Mouse (Mus musculus) forebrain, embryonic 10.5 days (tissue): ENCODE measurements around the gene Pla2g7. TPM values are rescaled to one million over a fixed set of nuclear protein-coding genes. Genes with fewer than 3 reads are reported as not detected.

Experiments
- DNase-seq: peaks from one replicate; pipeline ENCODE4 v3.0.0-alpha.2; 2017; ENCODE audit warnings: low spot score; ENCODE audit errors: extremely low spot score
- H3K27ac ChIP-seq: fragments of 300-500 bp; sonication (generic); 2 replicates; pipeline ENCODE4 v1.5.1; 2016; ENCODE audit warnings: mild to moderate bottlenecking
- H3K27me3 ChIP-seq: fragments of 300-500 bp; sonication (generic); 2 replicates; pipeline ENCODE4 v1.6.1; 2016; ENCODE audit warnings: mild to moderate bottlenecking; ENCODE audit not compliant: poor library complexity, severe bottlenecking
- H3K36me3 ChIP-seq: fragments of 300-500 bp; sonication (generic); replicated peaks from 2 replicates; pipeline ENCODE4 v1.6.1; 2016; ENCODE audit warnings: mild to moderate bottlenecking, moderate library complexity
- H3K4me1 ChIP-seq: fragments of 300-500 bp; sonication (generic); 2 replicates; pipeline ENCODE4 v1.6.1; 2016
- H3K4me3 ChIP-seq: fragments of 300-500 bp; sonication (generic); 2 replicates; pipeline ENCODE4 v1.5.1; 2016; ENCODE audit warnings: mild to moderate bottlenecking, moderate library complexity
- H3K9me3 ChIP-seq: fragments of 300-500 bp; sonication (generic); 2 replicates; pipeline ENCODE4 v1.6.1; 2016; ENCODE audit warnings: mild to moderate bottlenecking, moderate library complexity
- WGBS: fragments of 180-500 bp; shearing (Covaris S2); methylation state at CpG from one replicate; pipeline ENCODE4 v1.1.7; 2016; 5-methylcytosine and 5-hydroxymethylcytosine counted together
- polyA plus RNA-seq: library from polyadenylated mRNA; unstranded; fragments of >200 nt; fragmentation: Nextera tagmentation; extraction: Ambion mirVana; gene quantifications from 2 replicates; pipeline ENCODE4 v1.2.1, GENCODE M21; 2016

Gene Pla2g7
- polyA plus RNA-seq, 1 experiment from 2014 or later: 3.8 TPM

DNA sequence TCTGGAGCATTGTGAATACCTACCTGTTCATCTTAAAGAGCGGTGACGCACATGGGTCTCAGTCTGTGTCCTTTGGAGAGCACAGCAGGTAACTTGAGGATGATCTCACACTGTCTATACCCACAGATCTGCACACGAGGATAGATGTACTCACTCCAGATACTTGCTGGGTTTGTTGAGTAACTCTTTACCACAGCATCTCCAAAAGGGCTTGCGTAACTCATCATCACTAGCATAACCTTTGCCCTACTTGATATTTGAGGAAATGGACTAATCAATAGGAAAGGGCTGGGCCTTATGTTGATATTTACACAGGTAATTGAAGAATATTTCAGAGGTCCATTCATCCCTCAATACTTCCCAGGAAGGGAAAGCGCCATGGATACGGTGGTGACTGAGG lies 21.9 kb downstream of the Pla2g7 start:
- Histone ChIP-seq H3K27ac (no peak overlapping the region), H3K36me3 (no peaks in the 10 kb centered on the region), H3K27me3 (no peaks in the 10 kb centered on the region), H3K4me3 (no peak overlapping the region), H3K4me1 (no peaks in the 10 kb centered on the region), H3K9me3 (no peaks in the 10 kb centered on the region)
- no peak for DNase-seq
- WGBS: 94% methylated on average over 6 of the region's 6 CpGs

DNA sequence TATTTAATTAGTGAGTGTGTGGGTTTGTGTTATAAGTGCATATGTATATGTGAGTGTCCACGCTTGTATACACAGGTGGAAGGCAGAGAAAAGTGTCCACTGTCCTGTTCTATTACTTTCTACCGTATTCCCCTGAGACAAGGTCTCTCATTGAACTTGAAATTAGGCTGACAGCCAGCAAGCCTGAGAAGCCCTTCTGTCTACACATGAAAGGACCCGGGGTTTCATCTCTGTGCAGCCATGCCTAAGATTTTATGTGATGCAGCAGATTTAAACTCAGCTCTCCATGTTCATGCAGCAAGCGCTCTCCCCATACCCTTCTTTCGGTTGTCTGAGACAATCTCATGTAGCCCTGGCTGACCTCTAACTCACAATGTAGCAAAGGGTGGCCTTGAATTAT lies 22.6 kb downstream of the Pla2g7 start:
- Histone ChIP-seq H3K36me3 (no peaks in the 10 kb centered on the region), H3K4me3 (no peak overlapping the region), H3K4me1 (no peaks in the 10 kb centered on the region), H3K27ac (no peak overlapping the region), H3K27me3 (no peaks in the 10 kb centered on the region), H3K9me3 (no peaks in the 10 kb centered on the region)
- 92% methylated on average over 5 of the region's 5 CpGs for WGBS
- DNase-seq: no peak

DNA sequence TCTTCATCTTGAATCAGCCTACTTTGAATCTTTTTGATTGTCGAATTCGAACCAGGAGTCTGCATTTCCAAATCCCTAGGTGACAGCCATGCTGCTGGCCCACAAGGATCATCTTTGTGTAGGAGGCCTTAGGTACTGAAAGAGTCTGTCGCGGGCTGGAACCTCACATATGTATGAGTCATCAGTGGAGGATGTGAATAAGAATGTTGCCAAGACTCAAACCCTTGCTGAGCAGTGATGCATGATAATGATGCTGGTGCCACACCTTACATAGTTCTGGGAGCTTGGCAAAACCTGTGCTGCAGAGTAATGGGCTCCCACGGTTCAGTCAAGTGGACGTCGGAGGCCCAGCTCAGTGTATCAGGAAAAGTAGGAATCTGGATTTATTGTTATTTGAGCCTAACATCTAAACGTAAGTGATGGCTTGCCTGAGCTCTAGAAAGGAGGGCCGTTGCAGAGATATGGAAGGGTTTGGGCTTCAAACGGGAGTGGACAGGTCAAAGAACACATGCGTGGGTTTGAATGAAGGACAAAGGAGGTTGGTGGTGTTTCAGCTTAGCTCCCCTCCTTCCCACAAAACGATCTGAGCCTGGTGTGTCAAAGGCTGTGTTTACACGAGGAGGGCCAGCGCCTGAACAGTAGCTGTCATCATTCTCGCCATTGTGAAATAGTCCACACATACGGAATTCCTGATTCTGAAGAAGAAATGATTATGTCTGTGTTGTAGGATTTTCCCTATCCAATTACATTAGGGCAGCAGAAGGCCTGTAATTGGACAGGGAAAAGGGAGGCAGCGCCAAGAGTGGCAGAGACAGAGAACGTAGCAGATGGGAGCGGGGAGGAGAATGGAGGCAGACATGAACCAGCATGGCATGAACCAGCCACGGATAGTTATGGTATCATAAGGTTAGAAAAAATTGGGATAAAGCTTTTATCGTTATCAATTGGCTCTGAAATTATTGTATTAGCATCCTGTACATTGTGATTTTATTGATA lies 24.7 kb downstream of the Pla2g7 start:
- peaks cover under 1% of the 10 kb centered on the region; the same call in 1 of the 2 replicates for H3K9me3 ChIP-seq
- WGBS: 91% methylated on average over 21 of the region's 21 CpGs
- no peak for DNase-seq
- H3K36me3 ChIP-seq: no peaks in the 10 kb centered on the region
- no peaks in the 10 kb centered on the region for H3K4me1 ChIP-seq
- no peak overlapping the region for H3K4me3 ChIP-seq
- no peaks in the 10 kb centered on the region for H3K27me3 ChIP-seq
- H3K27ac ChIP-seq: no peak overlapping the region

DNA sequence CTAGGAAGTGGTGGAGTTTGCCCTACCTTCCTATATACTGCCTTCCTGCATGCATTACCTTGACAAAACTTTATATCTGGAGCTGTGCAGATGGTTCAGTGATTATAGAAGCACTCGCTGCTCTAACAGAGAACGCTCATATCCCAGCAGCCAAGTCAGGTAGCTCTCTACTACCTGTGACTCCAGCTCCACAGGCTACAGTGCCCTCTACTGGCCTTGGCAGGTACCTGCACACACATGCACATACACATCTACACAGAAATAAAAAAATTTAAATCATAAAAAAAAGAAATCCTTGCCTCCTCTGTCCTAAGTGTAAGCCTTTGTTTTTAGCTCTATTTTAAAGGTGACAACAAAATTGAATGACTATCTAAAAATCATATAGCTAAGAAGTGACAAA lies 29.8 kb downstream of the Pla2g7 start:
- DNase-seq: no peak
- H3K4me1 ChIP-seq: no peaks in the 10 kb centered on the region
- H3K27me3 ChIP-seq: no peaks in the 10 kb centered on the region
- WGBS: 96% methylated on average over 2 of the region's 2 CpGs
- H3K4me3 ChIP-seq: no peak overlapping the region
- no peaks in the 10 kb centered on the region for H3K36me3 ChIP-seq
- H3K27ac ChIP-seq: no peak overlapping the region
- H3K9me3 ChIP-seq: peaks cover 3% of the 10 kb centered on the region; the same call in 1 of the 2 replicates

DNA sequence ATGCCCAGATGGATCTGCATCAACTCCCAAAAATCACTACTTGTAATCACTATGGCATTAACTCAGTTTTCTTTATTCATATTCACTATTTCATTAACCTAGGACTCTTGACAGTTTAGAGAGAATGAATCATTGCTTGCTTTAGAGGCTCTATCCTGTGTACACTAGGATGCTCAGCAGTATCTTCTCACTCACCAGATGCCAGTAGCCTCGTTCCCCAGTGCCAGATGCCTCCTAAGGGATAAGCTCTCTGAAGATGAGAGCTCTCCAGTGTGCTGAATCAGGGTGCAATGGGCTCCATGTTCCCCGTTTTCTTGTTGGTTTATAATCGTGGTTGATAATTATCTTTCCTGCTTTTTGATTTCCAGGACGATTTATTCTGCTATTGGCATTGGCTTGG lies 30.8 kb downstream of the Pla2g7 start:
- 74% methylated on average over 4 of the region's 4 CpGs for WGBS

DNA sequence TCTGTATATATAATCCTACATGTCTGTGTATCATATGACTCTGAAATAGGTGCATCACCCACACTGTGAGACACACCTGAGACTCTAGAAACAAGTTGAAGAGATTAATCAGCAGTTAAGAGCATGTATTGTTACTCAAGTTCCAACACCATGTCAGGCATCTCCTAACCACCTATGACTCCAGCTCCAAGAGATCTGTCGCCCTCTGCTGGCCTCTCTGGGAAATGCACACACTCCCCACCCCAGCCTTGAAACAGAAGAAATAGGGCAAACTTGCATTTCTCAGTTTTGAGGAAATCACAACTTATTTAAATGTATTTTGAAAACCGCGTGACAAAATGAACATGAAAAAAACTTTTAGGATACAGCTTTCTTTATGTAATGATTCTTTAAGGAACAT lies 38.8 kb downstream of the Pla2g7 start:
- Histone ChIP-seq H3K4me1 (no peaks in the 10 kb centered on the region), H3K4me3 (no peak overlapping the region), H3K9me3 (no peaks in the 10 kb centered on the region), H3K36me3 (no peaks in the 10 kb centered on the region), H3K27me3 (no peaks in the 10 kb centered on the region), H3K27ac (no peak overlapping the region)
- 19% methylated on average over 3 of the region's 3 CpGs for WGBS
- DNase-seq: peak; percentile 73

More for the DNA sequence above, 30.8 kb downstream of the Pla2g7 start:
- Histone ChIP-seq H3K36me3 (no peaks in the 10 kb centered on the region), H3K27me3 (no peaks in the 10 kb centered on the region), H3K9me3 (peaks cover 3% of the 10 kb centered on the region; the same call in 1 of the 2 replicates), H3K4me1 (no peaks in the 10 kb centered on the region), H3K4me3 (no peak overlapping the region), H3K27ac (no peak overlapping the region)
- DNase-seq: no peak

DNA sequence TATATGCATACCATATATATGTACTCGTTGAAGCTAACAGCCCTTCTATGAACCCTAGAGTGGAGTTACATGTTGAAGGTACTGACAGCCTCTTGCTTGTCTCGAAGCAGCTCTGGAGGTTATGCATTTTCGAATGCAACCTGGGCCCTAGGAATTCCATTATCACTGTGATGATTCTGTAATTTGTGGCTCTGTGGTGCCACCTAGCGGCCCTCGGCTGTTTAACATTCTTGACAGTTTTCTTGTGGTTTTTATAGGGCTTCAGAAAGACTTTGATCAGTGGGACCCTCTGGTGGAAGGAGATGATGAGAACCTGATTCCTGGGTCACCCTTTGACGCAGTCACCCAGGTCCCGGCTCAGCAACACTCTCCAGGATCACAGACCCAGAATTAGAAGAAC lies 43.7 kb downstream of the Pla2g7 start:
- Histone ChIP-seq H3K36me3 (no peaks in the 10 kb centered on the region), H3K27ac (no peak overlapping the region), H3K27me3 (no peaks in the 10 kb centered on the region), H3K4me1 (no peaks in the 10 kb centered on the region), H3K9me3 (no peaks in the 10 kb centered on the region), H3K4me3 (no peak overlapping the region)
- 33% methylated on average over 7 of the region's 7 CpGs for WGBS
- peak; percentile 76 for DNase-seq

DNA sequence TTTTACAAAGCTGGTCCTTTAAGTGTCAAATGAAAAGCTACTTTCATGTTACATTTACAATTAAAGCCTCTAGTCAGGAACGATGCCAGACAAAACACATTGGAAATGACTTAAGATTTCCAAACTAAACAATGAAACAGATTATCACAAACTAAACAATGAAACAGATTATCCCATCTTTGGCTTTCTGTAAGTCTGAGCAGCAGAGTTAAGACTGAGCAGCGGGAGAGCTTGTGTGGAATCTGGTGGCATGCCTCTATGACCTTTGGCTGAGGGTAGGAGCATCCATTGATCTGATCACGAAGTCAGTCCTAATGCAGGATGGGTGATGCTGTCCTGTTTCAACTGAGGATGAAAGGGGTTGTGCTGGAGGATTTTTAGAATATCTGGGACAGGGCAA lies 44.3 kb downstream of the Pla2g7 start:
- no peaks in the 10 kb centered on the region for H3K36me3 ChIP-seq
- no peak overlapping the region for H3K4me3 ChIP-seq
- H3K4me1 ChIP-seq: no peaks in the 10 kb centered on the region
- H3K27me3 ChIP-seq: no peaks in the 10 kb centered on the region
- 77% methylated on average over 3 of the region's 3 CpGs for WGBS
- no peaks in the 10 kb centered on the region for H3K9me3 ChIP-seq
- no peak overlapping the region for H3K27ac ChIP-seq
- no peak for DNase-seq

DNA sequence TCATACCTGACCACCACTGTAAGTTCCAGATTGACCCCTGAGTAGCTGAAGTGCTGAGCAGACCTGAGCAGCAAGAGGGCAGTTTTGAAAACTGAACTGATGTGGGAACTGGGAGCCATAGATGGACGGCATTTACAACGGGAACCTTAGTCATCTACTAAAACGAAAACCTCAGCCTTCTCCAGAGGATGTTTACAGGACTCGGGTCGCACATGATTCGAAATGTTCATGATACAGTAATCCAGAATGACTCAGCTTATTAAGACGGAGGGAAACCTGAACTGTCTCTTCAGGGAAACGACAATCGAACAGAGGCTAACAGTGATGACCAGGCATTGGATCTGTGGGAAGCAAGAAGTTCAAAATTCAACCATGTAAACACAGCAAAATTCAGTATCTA lies 51.3 kb downstream of the Pla2g7 start:
- WGBS: 94% methylated on average over 9 of the region's 9 CpGs

DNA sequence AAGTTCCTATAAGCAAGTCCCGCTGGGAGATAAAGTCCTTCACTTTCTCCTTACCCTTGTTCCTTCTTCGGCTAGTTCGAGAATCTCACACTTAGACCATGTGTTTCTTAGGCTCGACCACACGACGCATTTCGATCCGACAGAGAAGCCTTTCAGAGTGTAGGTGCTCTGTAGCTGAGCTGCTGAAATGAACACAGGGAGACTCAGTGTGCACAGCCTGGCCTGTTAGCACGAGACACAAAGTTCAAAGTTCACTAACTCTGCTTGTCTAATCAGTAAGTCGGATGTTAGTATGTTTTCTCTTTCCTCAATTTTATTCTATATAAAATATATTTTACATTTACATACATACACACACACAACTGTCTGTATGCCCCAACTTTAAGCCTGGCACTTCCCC lies 54.2 kb downstream of the Pla2g7 start:
- Histone ChIP-seq H3K4me1 (no peaks in the 10 kb centered on the region), H3K27ac (no peak overlapping the region), H3K36me3 (no peaks in the 10 kb centered on the region), H3K27me3 (peaks cover 2% of the 10 kb centered on the region), H3K9me3 (peaks cover under 1% of the 10 kb centered on the region; the same call in 1 of the 2 replicates), H3K4me3 (no peak overlapping the region)
- WGBS: 95% methylated on average over 10 of the region's 10 CpGs
- no peak for DNase-seq

More for the DNA sequence above, 51.3 kb downstream of the Pla2g7 start:
- H3K27me3 ChIP-seq: no peaks in the 10 kb centered on the region
- H3K27ac ChIP-seq: no peak overlapping the region
- no peaks in the 10 kb centered on the region for H3K4me1 ChIP-seq
- DNase-seq: no peak
- H3K9me3 ChIP-seq: no peaks in the 10 kb centered on the region
- H3K36me3 ChIP-seq: no peaks in the 10 kb centered on the region
- no peak overlapping the region for H3K4me3 ChIP-seq

DNA sequence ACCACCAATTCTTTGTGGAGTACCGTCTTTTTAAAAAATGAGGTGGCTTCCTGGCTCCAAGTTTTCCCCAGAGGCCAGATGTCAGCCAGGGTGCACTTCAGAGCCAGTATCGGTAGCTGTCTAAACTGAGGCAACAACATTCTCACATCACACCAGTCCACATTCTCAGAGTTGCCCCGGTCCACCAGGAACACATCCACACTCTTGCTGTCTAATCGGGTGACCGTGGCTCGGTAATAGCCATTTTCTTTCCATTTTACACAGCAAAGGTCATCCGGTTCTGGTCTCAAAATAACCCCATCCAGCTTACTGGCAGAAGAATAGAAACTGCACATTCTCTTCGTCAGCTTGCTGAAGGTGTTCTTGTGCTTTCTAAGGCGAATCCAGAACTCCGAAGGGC lies 60.3 kb downstream of the Pla2g7 start:
- H3K27me3 ChIP-seq: peaks cover 51% of the 10 kb centered on the region
- H3K27ac ChIP-seq: no peak overlapping the region
- DNase-seq: peak; percentile 12
- no peak overlapping the region for H3K4me3 ChIP-seq
- 90% methylated on average over 10 of the region's 10 CpGs for WGBS
- H3K4me1 ChIP-seq: peaks cover 14% of the 10 kb centered on the region
- no peaks in the 10 kb centered on the region for H3K36me3 ChIP-seq
- H3K9me3 ChIP-seq: peaks cover 6% of the 10 kb centered on the region

DNA sequence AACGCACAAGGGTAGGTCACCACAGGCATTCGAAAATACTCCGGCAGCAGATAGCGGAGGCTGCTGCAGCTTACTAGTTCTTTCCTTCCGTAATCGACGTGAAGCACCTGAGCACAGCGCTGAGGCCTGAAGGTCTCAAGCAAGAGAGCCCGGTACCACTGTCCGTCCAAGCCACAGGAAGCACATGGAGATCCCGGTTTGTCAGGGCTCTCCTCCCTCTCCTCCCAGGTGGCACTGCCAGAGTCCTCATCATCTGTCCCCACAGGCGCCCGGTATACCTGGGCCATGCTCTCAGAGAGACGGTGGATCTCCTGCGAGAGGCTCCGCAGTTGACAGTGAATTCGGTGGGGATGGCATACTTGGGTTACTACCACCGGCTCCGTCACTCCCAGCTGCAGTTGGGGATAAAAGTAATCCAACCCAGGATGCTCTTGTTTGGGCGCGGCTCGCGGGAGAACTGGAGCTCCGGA lies 61.2 kb downstream of the Pla2g7 start:
- Histone ChIP-seq H3K27me3 (peaks cover 51% of the 10 kb centered on the region), H3K4me1 (peaks cover 14% of the 10 kb centered on the region), H3K36me3 (no peaks in the 10 kb centered on the region), H3K9me3 (peaks cover 6% of the 10 kb centered on the region), H3K27ac (no peak overlapping the region), H3K4me3 (peak overlapping the region; percentile 57)
- no peak for DNase-seq
- WGBS: 19% methylated on average over 24 of the region's 24 CpGs
